Mouse (Mus musculus): ENCODE measurements around the gene Rab9. TPM values are rescaled to one million over a fixed set of nuclear protein-coding genes. Genes with fewer than 3 reads are reported as not detected.

The Rab9 gene
- total RNA-seq, 2 experiments from 2014 or later: 33.8 to 41.3 TPM

DNA sequence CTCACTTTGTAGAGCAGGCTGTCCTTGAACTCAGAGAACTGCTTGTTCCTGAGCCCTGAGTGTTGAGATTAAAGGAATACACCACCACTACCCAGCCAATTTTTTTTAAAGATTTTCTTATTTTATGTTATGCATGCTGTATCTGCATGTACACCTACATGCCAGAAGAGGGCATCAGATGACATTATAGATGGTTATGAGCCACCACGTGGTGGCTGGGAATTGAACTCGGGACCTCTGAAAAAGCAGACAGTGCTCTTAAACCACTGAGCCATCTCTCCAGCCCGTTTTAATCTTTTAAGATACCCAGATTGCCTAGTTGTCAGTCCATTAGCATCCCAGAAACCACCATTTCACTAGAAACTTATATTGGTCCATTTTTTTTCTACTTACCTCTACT lies 25.3 kb downstream of the Rab9 start:
- no peak for DNase-seq (ENCODE audit: low spot score in 2 of 2)

- DNase-seq (ENCODE audit: low spot score in 2 of 2): no peak
Measured at GRCm38 (mm10) chrX:166453532-166453931, 26.1 kb downstream of the Rab9 start.

DNA sequence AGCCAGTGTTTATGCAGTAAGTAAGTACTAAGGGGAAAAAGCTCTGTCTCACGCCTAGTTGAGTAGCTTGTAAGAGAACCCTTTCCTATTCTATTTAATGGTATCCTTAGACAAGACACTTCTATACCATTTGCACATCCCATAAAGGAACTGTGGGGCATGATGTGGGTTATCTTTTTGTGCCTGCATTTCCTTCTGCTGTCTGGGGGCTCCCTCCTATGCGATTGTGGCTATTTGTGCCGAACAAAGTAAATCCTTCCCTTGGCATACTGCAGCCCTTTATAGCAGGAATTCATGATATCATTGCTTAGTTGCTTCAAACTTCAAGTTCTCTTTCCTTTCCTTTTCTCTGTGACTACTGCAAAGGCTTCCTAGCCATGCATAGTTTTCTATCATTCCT lies 35.1 kb downstream of the Rab9 start:
- no peak for DNase-seq (ENCODE audit: low spot score in 2 of 2)

- DNase-seq (ENCODE audit: low spot score in 2 of 2): peak; percentile 82 to 89
Measured at GRCm38 (mm10) chrX:166440616-166441063, 39.0 kb downstream of the Rab9 start, which contains the start of gene Ofd1. Gene Ofd1 (minus strand): TSS chrX:166440704.

- DNase-seq (ENCODE audit: low spot score in 2 of 2): no peak
Measured at GRCm38 (mm10) chrX:166440036-166440615, 39.5 kb downstream of the Rab9 start, which contains the start of gene Trappc2. Gene Trappc2 (plus strand): TSS chrX:166440574.

DNA sequence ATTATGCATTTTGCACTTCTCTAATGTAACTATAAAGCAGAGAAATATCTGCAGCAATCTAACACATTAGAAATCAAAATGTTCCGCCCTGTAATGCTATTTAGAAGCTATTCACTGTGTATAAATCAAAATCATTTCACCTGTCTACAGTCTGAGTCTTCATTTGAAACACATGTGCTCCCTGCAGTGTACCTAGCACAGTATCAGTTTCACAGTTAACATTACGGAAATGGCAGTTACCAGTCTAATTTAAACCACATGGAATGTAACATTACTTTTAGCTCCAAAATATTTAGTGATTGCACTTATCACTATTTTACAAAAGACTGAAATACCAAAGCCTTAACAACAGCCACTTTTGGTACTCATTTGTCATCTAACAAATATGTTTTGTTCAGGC lies 44.9 kb downstream of the Rab9 start:
- DNase-seq (ENCODE audit: low spot score in 2 of 2): no peak

DNA sequence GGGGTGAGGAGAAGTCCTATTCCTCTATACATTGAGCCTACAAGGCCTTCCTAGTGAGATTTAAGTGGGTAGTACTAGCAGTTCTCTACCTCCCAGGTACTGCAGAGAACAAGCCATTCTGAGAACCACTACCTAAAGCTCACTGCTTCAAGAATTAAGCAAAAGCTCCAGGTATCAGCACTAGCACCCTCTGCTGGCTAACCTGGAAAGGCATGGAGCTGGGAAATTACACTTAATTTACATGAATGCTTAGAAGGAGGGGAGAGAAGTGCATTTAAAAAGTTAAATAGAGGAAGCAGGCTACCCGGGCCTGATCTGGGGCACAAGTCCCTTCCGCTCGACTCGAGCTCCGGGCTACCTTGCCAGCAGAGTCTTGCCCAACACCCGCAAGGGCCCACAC lies 63.5 kb downstream of the Rab9 start:
- DNase-seq (ENCODE audit: low spot score in 2 of 2): peak in 1 of 2 experiments; percentile 19

DNA sequence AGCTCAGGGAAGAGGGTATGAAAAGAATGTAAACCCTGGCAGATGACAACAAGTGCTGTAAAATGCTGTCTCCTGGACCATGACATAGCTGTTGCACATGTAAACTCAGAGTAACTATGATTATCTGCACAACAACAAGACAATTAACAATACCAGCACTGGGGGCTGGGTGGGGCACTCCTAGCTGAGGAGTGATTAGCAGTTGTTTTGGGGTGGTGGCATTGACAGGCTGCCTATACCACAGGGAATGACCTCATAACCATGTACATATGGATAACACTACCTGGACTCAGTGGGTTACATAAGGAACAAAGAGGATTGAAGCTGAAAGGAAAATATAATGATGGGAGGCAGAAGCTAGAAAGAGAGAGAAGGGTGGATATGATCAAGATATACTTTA lies 71.8 kb downstream of the Rab9 start:
- no peak for DNase-seq (ENCODE audit: low spot score in 2 of 2)

Other genes starting within 250 kb of the Rab9 start
- 100 to 1,000 TPM; 755 to 812 TPM for gene Gpm6b, start 241.0 kb downstream of the Rab9 start, total RNA-seq (2021)
- 10 to 100 TPM; 49.9 to 54.1 TPM for gene Trappc2, start 39.3 kb downstream of the Rab9 start, total RNA-seq (2021)
- gene Ofd1, start 39.2 kb downstream of the Rab9 start, total RNA-seq (2021): 1 to 10 TPM; 5.3 to 6.2 TPM
- gene Tceanc, start 38.7 kb upstream of the Rab9 start, total RNA-seq (2021): 1 to 10 TPM; 2.1 to 2.4 TPM
- gene Egfl6, start 105.9 kb upstream of the Rab9 start, total RNA-seq (2021): 1 to 10 TPM; 4.1 to 4.3 TPM